Mouse (Mus musculus) hindbrain, embryonic 11.5 days (tissue): ENCODE measurements at regions not wholly inside any gene's neighbourhood (a gene's known extent, or its start where the extent isn't known, plus 50 kb on each side); places are given as distances from the start of the nearest gene placed in this dataset.

ENCODE experiments used
- ATAC-seq: fragments of 200-750 bp; cut with Nextera tagmentation; 2 replicates; pipeline ENCODE4 v1.8.0; 2017; ENCODE audit warnings: mild to moderate bottlenecking, moderate TSS enrichment, moderate library complexity; ENCODE audit not compliant: low FRiP score
- DNase-seq: peaks from one replicate; pipeline ENCODE4 v3.0.0-alpha.2; 2015; ENCODE audit warnings: low spot score
- H3K27ac ChIP-seq: fragments of 300-500 bp; sonication (generic); 2 replicates; pipeline ENCODE4 v1.5.1; 2014; ENCODE audit warnings: mild to moderate bottlenecking, low read depth, low read length
- H3K27me3 ChIP-seq: fragments of 300-500 bp; sonication (generic); 2 replicates; pipeline ENCODE4 v1.6.1; 2014; ENCODE audit warnings: mild to moderate bottlenecking, low read length, moderate library complexity, mixed read lengths; ENCODE audit not compliant: control insufficient read depth, insufficient read depth
- H3K36me3 ChIP-seq: fragments of 300-500 bp; sonication (generic); 2 replicates; pipeline ENCODE4 v1.6.1; 2014; ENCODE audit warnings: mild to moderate bottlenecking, low read length, moderate library complexity, mixed read lengths; ENCODE audit not compliant: control insufficient read depth, insufficient read depth
- H3K4me1 ChIP-seq: fragments of 300-500 bp; sonication (generic); replicated peaks from 2 replicates; pipeline ENCODE4 v1.6.1; 2014; ENCODE audit warnings: low read length, mixed read lengths; ENCODE audit not compliant: control insufficient read depth, insufficient read depth
- H3K4me2 ChIP-seq: fragments of 300-500 bp; sonication (generic); replicated peaks from 2 replicates; pipeline ENCODE4 v1.6.1; 2014; ENCODE audit warnings: mild to moderate bottlenecking, low read depth, low read length
- H3K4me3 ChIP-seq: fragments of 300-500 bp; sonication (generic); 2 replicates; pipeline ENCODE4 v1.5.1; 2014; ENCODE audit warnings: low read depth, low read length
- H3K9ac ChIP-seq: fragments of 300-500 bp; sonication (generic); 2 replicates; pipeline ENCODE4 v1.6.1; 2014; ENCODE audit warnings: low read depth, low read length
- H3K9me3 ChIP-seq: fragments of 300-500 bp; sonication (generic); 2 replicates; pipeline ENCODE4 v1.6.1; 2016; ENCODE audit warnings: low read length; ENCODE audit not compliant: control insufficient read depth
- WGBS: fragments of 180-500 bp; shearing (Covaris S2); extraction: QIAGEN DNeasy Blood & Tissue Kit; methylation state at CpG from one replicate; pipeline ENCODE4 v1.1.7; 2014; 5-methylcytosine and 5-hydroxymethylcytosine counted together

GRCm38 (mm10) chr5:47115882-47116281 is 867.1 kb upstream of the Slit2 start:
- Histone ChIP-seq H3K4me2 (no peak overlapping the region), H3K9ac (no peak overlapping the region), H3K36me3 (no peaks in the 10 kb centered on the region), H3K27ac (no peak overlapping the region), H3K4me3 (no peak overlapping the region), H3K9me3 (no peaks in the 10 kb centered on the region), H3K27me3 (no peaks in the 10 kb centered on the region), H3K4me1 (no peaks in the 10 kb centered on the region)
- WGBS = 25% methylated on average over 5 of the region's 5 CpGs
- peak; percentile 72 for ATAC-seq
- peak; percentile 49 for DNase-seq

DNA sequence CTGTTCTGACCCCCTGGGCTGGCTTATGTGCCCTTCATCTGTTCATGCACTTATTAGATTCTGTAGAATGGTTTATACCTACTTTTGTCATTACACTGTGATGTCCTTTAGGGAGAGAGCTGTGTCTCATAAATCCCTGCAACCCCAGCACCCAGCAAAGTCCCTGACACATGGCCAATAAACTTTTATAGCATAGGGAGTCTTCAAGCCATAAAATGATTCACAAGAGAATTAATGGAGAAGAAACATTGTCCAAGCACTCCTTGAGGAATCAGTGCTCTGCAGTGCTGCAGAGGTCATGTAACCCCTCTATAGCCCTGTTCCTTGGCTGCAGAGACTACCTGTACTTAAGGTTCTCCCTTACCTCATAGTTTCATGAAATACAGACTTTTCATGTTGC is 887.2 kb upstream of the Slit2 start:
- Histone ChIP-seq H3K9me3 (no peaks in the 10 kb centered on the region), H3K4me1 (no peaks in the 10 kb centered on the region), H3K36me3 (no peaks in the 10 kb centered on the region), H3K27me3 (no peaks in the 10 kb centered on the region), H3K9ac (no peak overlapping the region), H3K27ac (no peak overlapping the region), H3K4me2 (no peak overlapping the region), H3K4me3 (no peak overlapping the region)
- no peak for ATAC-seq
- no peak for DNase-seq

- DNase-seq (peak; percentile 8), ATAC-seq (no peak)
- Histone ChIP-seq H3K9me3 (no peaks in the 10 kb centered on the region), H3K27ac (no peak overlapping the region), H3K4me3 (no peak overlapping the region), H3K4me1 (no peaks in the 10 kb centered on the region), H3K36me3 (no peaks in the 10 kb centered on the region), H3K27me3 (no peaks in the 10 kb centered on the region), H3K9ac (no peak overlapping the region), H3K4me2 (no peak overlapping the region)
- 37% methylated on average over 3 of the region's 3 CpGs for WGBS
Observed at GRCm38 (mm10) chr5:47052942-47053341, 930.0 kb upstream of the Slit2 start.

DNA sequence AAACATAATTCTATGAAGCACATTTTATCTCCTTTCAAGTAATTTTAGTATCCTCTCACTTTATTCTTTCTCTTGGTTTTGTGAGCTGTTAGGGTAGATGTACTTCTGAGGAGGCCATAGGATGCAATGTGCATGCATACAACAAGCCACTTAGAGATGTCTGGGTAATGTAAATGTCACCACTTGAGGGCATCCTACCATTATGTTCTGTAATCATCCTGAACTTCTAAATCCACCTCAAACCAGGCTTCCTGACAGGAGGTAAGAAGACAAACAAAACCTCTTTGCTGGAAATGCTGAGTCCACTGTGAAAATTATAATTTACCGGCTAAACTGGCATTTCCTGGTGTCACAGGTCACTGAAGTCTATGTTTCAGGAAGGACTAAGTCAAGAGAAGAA is 946.2 kb upstream of the Slit2 start:
- no peak for DNase-seq
- WGBS = 35% methylated on average over 1 of the region's 1 CpGs
- no peak overlapping the region for H3K4me3 ChIP-seq

DNA sequence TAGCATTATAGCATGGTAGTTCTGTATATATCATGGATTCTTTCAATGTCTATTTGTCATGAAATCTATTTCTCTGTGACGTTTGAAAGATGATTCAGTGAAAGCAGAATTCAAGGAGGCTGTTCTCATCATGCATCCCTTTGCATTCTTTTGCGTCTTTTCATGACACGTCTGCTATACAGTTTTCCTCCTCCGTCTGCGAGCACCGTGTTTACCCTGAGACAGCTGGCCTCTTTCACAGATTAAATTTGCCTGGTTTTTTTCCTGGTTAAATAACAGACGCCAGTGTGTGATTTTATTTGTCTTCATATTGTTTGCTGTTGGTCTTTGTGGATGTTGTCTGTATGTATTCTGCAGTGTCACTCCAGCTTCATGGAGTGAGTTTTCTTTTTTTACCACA is 948.9 kb upstream of the Slit2 start:
- H3K4me3 ChIP-seq = no peak overlapping the region
- no peaks in the 10 kb centered on the region for H3K27me3 ChIP-seq
- no peak for ATAC-seq
- H3K27ac ChIP-seq = no peak overlapping the region
- H3K4me2 ChIP-seq = no peak overlapping the region
- WGBS = 64% methylated on average over 7 of the region's 7 CpGs
- no peaks in the 10 kb centered on the region for H3K9me3 ChIP-seq
- no peak for DNase-seq
- no peaks in the 10 kb centered on the region for H3K4me1 ChIP-seq
- H3K9ac ChIP-seq = no peak overlapping the region
- no peaks in the 10 kb centered on the region for H3K36me3 ChIP-seq

More for the DNA sequence above, 946.2 kb upstream of the Slit2 start:
- ATAC-seq = no peak
- Histone ChIP-seq H3K27ac (no peak overlapping the region), H3K9ac (no peak overlapping the region), H3K36me3 (no peaks in the 10 kb centered on the region), H3K4me2 (no peak overlapping the region), H3K4me1 (no peaks in the 10 kb centered on the region), H3K27me3 (no peaks in the 10 kb centered on the region), H3K9me3 (no peaks in the 10 kb centered on the region)

GRCm38 (mm10) chr5:47014351-47014750 is 968.6 kb upstream of the Slit2 start:
- ATAC-seq = 0 out of 2 replicates have a peak, but pooled peaks have one; percentile 35

GRCm38 (mm10) chr5:46992557-46992956 is 990.4 kb upstream of the Slit2 start:
- WGBS = 90% methylated on average over 4 of the region's 4 CpGs
- ATAC-seq (no peak), DNase-seq (no peak)
- no peaks in the 10 kb centered on the region for H3K4me1 ChIP-seq
- no peaks in the 10 kb centered on the region for H3K27me3 ChIP-seq
- no peak overlapping the region for H3K27ac ChIP-seq
- H3K4me2 ChIP-seq = no peak overlapping the region
- H3K36me3 ChIP-seq = no peaks in the 10 kb centered on the region
- no peak overlapping the region for H3K4me3 ChIP-seq
- H3K9me3 ChIP-seq = no peaks in the 10 kb centered on the region
- no peak overlapping the region for H3K9ac ChIP-seq

More at GRCm38 (mm10) chr5:47014351-47014750, 968.6 kb upstream of the Slit2 start:
- H3K9ac ChIP-seq = no peak overlapping the region
- no peaks in the 10 kb centered on the region for H3K4me1 ChIP-seq
- peak; percentile 64 for DNase-seq
- H3K4me3 ChIP-seq = no peak overlapping the region
- no peak overlapping the region for H3K27ac ChIP-seq
- H3K27me3 ChIP-seq = no peaks in the 10 kb centered on the region
- no peaks in the 10 kb centered on the region for H3K9me3 ChIP-seq
- no peak overlapping the region for H3K4me2 ChIP-seq
- H3K36me3 ChIP-seq = no peaks in the 10 kb centered on the region

DNA sequence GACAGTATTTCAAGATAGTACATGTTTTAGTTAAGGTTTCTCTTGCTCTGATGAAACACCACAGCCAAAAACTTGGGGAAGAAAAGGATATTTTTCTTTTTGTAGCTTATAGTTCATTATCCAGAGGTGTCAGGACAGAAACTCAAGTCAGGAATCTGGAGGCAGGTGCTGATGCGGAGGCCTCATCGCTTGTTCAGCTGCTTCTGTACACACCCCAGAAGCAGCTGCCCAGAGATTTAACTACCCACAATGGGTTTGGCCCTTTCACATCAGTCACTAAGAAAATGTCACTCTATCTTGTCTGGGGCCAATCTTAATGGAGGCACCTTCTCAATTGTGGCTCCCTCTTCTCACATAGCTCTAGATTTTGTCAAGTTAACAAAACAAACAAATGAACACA is 996.4 kb upstream of the Slit2 start:
- ATAC-seq (no peak), DNase-seq (no peak)
- H3K4me3 ChIP-seq = no peak overlapping the region
- 84% methylated on average over 2 of the region's 2 CpGs for WGBS
- H3K4me2 ChIP-seq = no peak overlapping the region
- no peak overlapping the region for H3K9ac ChIP-seq
- no peak overlapping the region for H3K27ac ChIP-seq
- H3K4me1 ChIP-seq = no peaks in the 10 kb centered on the region
- H3K9me3 ChIP-seq = no peaks in the 10 kb centered on the region
- no peaks in the 10 kb centered on the region for H3K27me3 ChIP-seq
- H3K36me3 ChIP-seq = no peaks in the 10 kb centered on the region

- no peak overlapping the region for H3K4me2 ChIP-seq
- H3K4me3 ChIP-seq = no peak overlapping the region
- no peaks in the 10 kb centered on the region for H3K4me1 ChIP-seq
- DNase-seq = peak; percentile 4
- H3K9me3 ChIP-seq = no peaks in the 10 kb centered on the region
- no peak for ATAC-seq
- no peaks in the 10 kb centered on the region for H3K36me3 ChIP-seq
- 73% methylated on average over 2 of the region's 2 CpGs for whole genome bisulfite sequencing
- H3K27ac ChIP-seq = no peak overlapping the region
- no peaks in the 10 kb centered on the region for H3K27me3 ChIP-seq
- H3K9ac ChIP-seq = no peak overlapping the region
Observed at GRCm38 (mm10) chr5:46980326-46980725, 1002.6 kb upstream of the Slit2 start.
